ENCODE assay signal across 18 mouse cellular contexts in genomic region chr13:56726551-56726950, GRCm38 (mm10). TPM values are rescaled to one million over a fixed set of nuclear protein-coding genes. Genes with fewer than 3 reads are reported as not detected.
"Had no signal": no experiment of that assay in that cellular context is flagged by ENCODE, and none has a peak within 500 bp of the region (broad histone marks: within the 10 kb centered on the region; RNA-seq: fewer than 3 reads in every experiment).

No protein-coding gene starts in this region.

- H3K4me3 ChIP-seq: liver, embryonic 13.5 days; midbrain, embryonic 12.5 days; myocyte; stomach, embryonic 15.5 days had no signal

- DNase-seq: kidney, adult 2 months; kidney, postnatal 25 days; liver, embryonic 13.5 days; lung, adult 2 months; lung, postnatal 14 days; lung, postnatal 4 days; right cerebral cortex, postnatal 14 days; spleen, adult 18-20 months; thymus, adult 18-20 months; thymus, postnatal 36 days had no signal

- H3K27ac ChIP-seq: kidney, postnatal 0 days; liver, embryonic 13.5 days; midbrain, embryonic 12.5 days; stomach, embryonic 15.5 days had no signal

RNA-seq across cellular contexts. Expression of gene Gm45623, which starts 27.1 kb away (rescaled TPM):
- total RNA-seq: liver, adult 2 months; megakaryocyte progenitor cell, adult 5-6 weeks; megakaryocyte-erythroid progenitor cell, adult 5-6 weeks; monocyte, adult 5-6 weeks had no signal
